Mouse (Mus musculus): Measurements from ENCODE around the gene Gclc. TPM values are rescaled to one million over a fixed set of nuclear protein-coding genes. Genes with fewer than 3 reads are reported as not detected.

Gene Gclc
- polyA plus RNA-seq (2012; rRNA removed), result 37.1 and 39.4 TPM in 2 replicates

- TF ChIP-seq CTCF (IDR thresholded peaks at IDR 0.05; ENCODE audit: extremely low read depth, insufficient read depth, low read length), result no peak
- peak; percentile 83 for TF ChIP-seq POLR2A (IDR thresholded peaks at IDR 0.05; ENCODE audit: extremely low read depth, insufficient read depth, low read length)
- Histone ChIP-seq H3K4me3 (ENCODE audit: insufficient read depth, low read length) (peak within 1 kb of the TSS; percentile 86), H3K4me1 (ENCODE audit: control insufficient read depth, insufficient read depth, low read length) (peaks cover 6% of the 10 kb centered on the region; the same call in 1 of the 2 replicates), H3K27ac (ENCODE audit: insufficient read depth, low read length) (peak within 1 kb of the TSS; percentile 48)
Measured at GRCm38 (mm10) chr9:77753853-77754727, at the start of gene Gclc. Gene Gclc, plus strand, starts transcription at chr9:77754535.

GRCm38 (mm10) chr9:77706515-77706914 lies 47.8 kb upstream of the Gclc start:
- Histone ChIP-seq H3K4me3 (ENCODE audit: insufficient read depth, low read length) (no peak overlapping the region), H3K27ac (ENCODE audit: insufficient read depth, low read length) (no peak overlapping the region), H3K4me1 (ENCODE audit: control insufficient read depth, insufficient read depth, low read length) (no peaks in the 10 kb centered on the region)
- TF ChIP-seq CTCF (IDR thresholded peaks at IDR 0.05; ENCODE audit: extremely low read depth, insufficient read depth, low read length), result no peak
- no peak for TF ChIP-seq POLR2A (IDR thresholded peaks at IDR 0.05; ENCODE audit: extremely low read depth, insufficient read depth, low read length)

- no peak for TF ChIP-seq CTCF (IDR thresholded peaks at IDR 0.05; ENCODE audit: extremely low read depth, insufficient read depth, low read length)
- TF ChIP-seq POLR2A (IDR thresholded peaks at IDR 0.05; ENCODE audit: extremely low read depth, insufficient read depth, low read length), result no peak
- H3K4me3 ChIP-seq (ENCODE audit: insufficient read depth, low read length), result no peak overlapping the region
Measured at GRCm38 (mm10) chr9:77707433-77708139, 46.7 kb upstream of the Gclc start.

GRCm38 (mm10) chr9:77708950-77709349 lies 45.4 kb upstream of the Gclc start:
- TF ChIP-seq POLR2A (IDR thresholded peaks at IDR 0.05; ENCODE audit: extremely low read depth, insufficient read depth, low read length) (no peak), CTCF (IDR thresholded peaks at IDR 0.05; ENCODE audit: extremely low read depth, insufficient read depth, low read length) (no peak)
- Histone ChIP-seq H3K4me1 (ENCODE audit: control insufficient read depth, insufficient read depth, low read length) (no peaks in the 10 kb centered on the region), H3K4me3 (ENCODE audit: insufficient read depth, low read length) (no peak overlapping the region), H3K27ac (ENCODE audit: insufficient read depth, low read length) (no peak overlapping the region)

More at GRCm38 (mm10) chr9:77707433-77708139, 46.7 kb upstream of the Gclc start:
- no peaks in the 10 kb centered on the region for H3K4me1 ChIP-seq (ENCODE audit: control insufficient read depth, insufficient read depth, low read length)
- H3K27ac ChIP-seq (ENCODE audit: insufficient read depth, low read length), result no peak overlapping the region

GRCm38 (mm10) chr9:77711021-77711569 lies 43.2 kb upstream of the Gclc start:
- Histone ChIP-seq H3K27ac (ENCODE audit: insufficient read depth, low read length) (no peak overlapping the region), H3K4me3 (ENCODE audit: insufficient read depth, low read length) (no peak overlapping the region), H3K4me1 (ENCODE audit: control insufficient read depth, insufficient read depth, low read length) (no peaks in the 10 kb centered on the region)
- TF ChIP-seq POLR2A (IDR thresholded peaks at IDR 0.05; ENCODE audit: extremely low read depth, insufficient read depth, low read length) (no peak), CTCF (IDR thresholded peaks at IDR 0.05; ENCODE audit: extremely low read depth, insufficient read depth, low read length) (no peak)

GRCm38 (mm10) chr9:77712816-77713215 lies 41.5 kb upstream of the Gclc start:
- TF ChIP-seq CTCF (IDR thresholded peaks at IDR 0.05; ENCODE audit: extremely low read depth, insufficient read depth, low read length) (no peak), POLR2A (IDR thresholded peaks at IDR 0.05; ENCODE audit: extremely low read depth, insufficient read depth, low read length) (no peak)
- Histone ChIP-seq H3K27ac (ENCODE audit: insufficient read depth, low read length) (no peak overlapping the region), H3K4me1 (ENCODE audit: control insufficient read depth, insufficient read depth, low read length) (no peaks in the 10 kb centered on the region), H3K4me3 (ENCODE audit: insufficient read depth, low read length) (no peak overlapping the region)

- TF ChIP-seq POLR2A (IDR thresholded peaks at IDR 0.05; ENCODE audit: extremely low read depth, insufficient read depth, low read length), result no peak
- TF ChIP-seq CTCF (IDR thresholded peaks at IDR 0.05; ENCODE audit: extremely low read depth, insufficient read depth, low read length), result no peak
- Histone ChIP-seq H3K4me1 (ENCODE audit: control insufficient read depth, insufficient read depth, low read length) (no peaks in the 10 kb centered on the region), H3K27ac (ENCODE audit: insufficient read depth, low read length) (no peak overlapping the region), H3K4me3 (ENCODE audit: insufficient read depth, low read length) (no peak overlapping the region)
Measured at GRCm38 (mm10) chr9:77713301-77713700, 41.0 kb upstream of the Gclc start.

GRCm38 (mm10) chr9:77715262-77715661 lies 39.1 kb upstream of the Gclc start:
- H3K27ac ChIP-seq (ENCODE audit: insufficient read depth, low read length), result no peak overlapping the region
- no peaks in the 10 kb centered on the region for H3K4me1 ChIP-seq (ENCODE audit: control insufficient read depth, insufficient read depth, low read length)
- TF ChIP-seq POLR2A (IDR thresholded peaks at IDR 0.05; ENCODE audit: extremely low read depth, insufficient read depth, low read length) (no peak), CTCF (IDR thresholded peaks at IDR 0.05; ENCODE audit: extremely low read depth, insufficient read depth, low read length) (no peak)
- H3K4me3 ChIP-seq (ENCODE audit: insufficient read depth, low read length), result no peak overlapping the region

- TF ChIP-seq CTCF (IDR thresholded peaks at IDR 0.05; ENCODE audit: extremely low read depth, insufficient read depth, low read length) (no peak), POLR2A (IDR thresholded peaks at IDR 0.05; ENCODE audit: extremely low read depth, insufficient read depth, low read length) (no peak)
- no peak overlapping the region for H3K4me3 ChIP-seq (ENCODE audit: insufficient read depth, low read length)
Measured at GRCm38 (mm10) chr9:77716009-77716408, 38.3 kb upstream of the Gclc start.

More at GRCm38 (mm10) chr9:77716009-77716408, 38.3 kb upstream of the Gclc start:
- H3K4me1 ChIP-seq (ENCODE audit: control insufficient read depth, insufficient read depth, low read length), result no peaks in the 10 kb centered on the region
- H3K27ac ChIP-seq (ENCODE audit: insufficient read depth, low read length), result no peak overlapping the region

All from cortical plate, adult 2 months (tissue).